Mouse (Mus musculus): Measurements from ENCODE around the gene Colgalt2.
A peak's percentile ranks its signal among the peaks of the same experiment; 100 is the strongest.

Colgalt2 gene

DNA sequence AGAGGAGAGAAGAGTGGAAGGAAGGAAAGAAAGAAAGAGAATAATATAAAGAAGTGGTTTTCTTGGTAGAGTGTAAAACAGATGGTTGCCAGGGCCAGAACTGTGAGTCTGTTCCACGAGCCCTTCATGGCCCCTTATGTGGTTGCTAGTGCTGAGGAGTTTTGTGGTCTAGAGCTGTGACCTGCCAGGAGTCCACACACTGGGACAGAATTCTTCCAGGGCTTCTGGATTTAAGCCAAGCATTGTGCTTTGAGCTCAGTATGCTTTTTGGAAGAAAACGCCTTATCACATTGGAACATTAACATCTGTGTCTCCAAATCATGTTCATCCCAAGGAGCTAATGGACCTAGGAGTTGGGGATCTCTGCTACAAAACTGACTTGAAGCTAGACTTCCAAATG lies 97.2 kb downstream of the Colgalt2 start:
- no peak for DNase-seq

- no peak for DNase-seq
Observed at GRCm38 (mm10) chr1:152497581-152497980, 98.0 kb downstream of the Colgalt2 start.

DNA sequence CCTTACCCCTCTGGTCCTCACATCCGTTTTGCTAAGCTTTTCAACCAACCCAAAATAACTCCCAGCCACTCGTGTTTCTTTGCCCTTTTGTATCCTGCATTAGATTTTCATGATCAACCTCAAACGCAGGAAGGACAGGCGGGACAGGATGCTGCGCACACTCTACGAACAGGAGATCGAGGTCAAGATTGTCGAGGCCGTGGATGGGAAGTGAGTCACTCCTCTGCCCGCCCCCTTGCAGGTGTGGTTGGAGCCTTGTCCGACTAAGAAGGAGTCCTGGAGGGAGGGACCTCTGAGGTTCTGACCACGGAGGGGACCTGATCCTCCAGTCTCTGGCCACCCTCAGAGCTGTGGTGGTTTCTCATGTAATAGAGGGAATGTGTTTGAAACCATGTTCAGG lies 100.2 kb downstream of the Colgalt2 start:
- DNase-seq: no peak

GRCm38 (mm10) chr1:152506175-152506574 lies 106.5 kb downstream of the Colgalt2 start:
- no peak for DNase-seq

GRCm38 (mm10) chr1:152506726-152507125 lies 107.1 kb downstream of the Colgalt2 start:
- DNase-seq: no peak

- no peak for DNase-seq
Observed at GRCm38 (mm10) chr1:152508481-152509220, 109.0 kb downstream of the Colgalt2 start.

GRCm38 (mm10) chr1:152511237-152511636 lies 111.6 kb downstream of the Colgalt2 start:
- no peak for DNase-seq

DNA sequence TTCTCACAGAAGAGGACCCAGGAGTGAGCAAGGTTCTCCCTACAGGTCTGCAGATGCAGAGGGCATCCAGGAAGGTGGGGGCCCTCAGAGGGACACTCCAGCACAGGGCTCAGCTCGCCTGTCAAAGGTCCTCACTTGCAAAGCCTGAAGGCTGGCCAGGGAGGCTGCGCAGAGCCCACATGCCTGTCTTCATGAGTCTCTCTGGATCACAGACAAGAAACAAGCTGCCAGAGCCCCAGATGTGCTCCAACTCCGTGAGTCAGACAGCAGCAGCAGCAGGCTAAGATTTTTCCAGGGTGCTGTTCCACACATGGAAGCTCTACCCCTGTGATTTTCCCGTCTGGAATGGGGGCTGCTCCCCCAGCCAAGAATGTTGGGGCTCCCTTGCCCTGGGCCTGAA lies 114.6 kb downstream of the Colgalt2 start:
- DNase-seq: no peak

- no peak for DNase-seq
Observed at GRCm38 (mm10) chr1:152517057-152517570, 117.5 kb downstream of the Colgalt2 start.

- no peak for DNase-seq
Observed at GRCm38 (mm10) chr1:152518971-152519370, 119.3 kb downstream of the Colgalt2 start.

GRCm38 (mm10) chr1:152520798-152521575 lies 121.4 kb downstream of the Colgalt2 start:
- peak; percentile 67 for DNase-seq

GRCm38 (mm10) chr1:152522226-152522625 lies 122.6 kb downstream of the Colgalt2 start:
- no peak for DNase-seq

- DNase-seq: no peak
Observed at GRCm38 (mm10) chr1:152523292-152523691, 123.7 kb downstream of the Colgalt2 start.

DNA sequence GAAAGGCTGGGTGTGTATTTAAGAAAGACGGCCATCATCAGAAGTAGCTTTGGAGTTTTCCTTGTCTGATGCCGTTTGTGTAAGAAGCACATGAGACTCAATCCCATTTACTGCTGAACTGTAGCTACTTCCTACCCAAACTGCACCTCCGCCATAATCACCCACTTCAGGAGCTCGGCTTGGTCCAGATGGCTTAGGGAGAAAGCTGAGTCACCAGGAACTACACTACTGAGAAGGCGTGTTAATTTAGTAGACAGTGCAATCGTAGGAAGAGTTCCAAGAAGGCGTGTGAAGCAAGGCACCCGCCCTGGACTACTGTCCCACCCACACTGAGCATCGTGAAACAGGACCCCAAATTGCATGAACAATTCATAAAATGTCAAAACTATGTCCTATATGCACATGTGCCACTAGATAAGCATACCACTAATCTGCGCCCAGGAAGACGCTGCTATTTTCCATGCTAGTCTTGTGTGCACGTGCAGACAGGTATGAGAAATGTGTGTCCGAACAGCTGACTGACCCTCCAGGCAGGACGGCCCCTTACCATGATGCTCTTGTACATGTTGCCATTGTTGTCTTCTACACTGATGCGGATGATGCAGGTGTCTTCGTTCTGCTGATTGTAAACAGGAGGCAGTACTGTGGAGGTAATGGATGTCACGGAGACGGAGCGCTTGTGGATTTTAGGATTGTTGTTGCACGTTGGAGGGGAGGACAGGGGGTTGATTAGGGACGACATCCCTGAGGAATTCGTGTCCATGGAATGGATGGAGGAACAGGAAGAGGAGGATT lies 124.7 kb downstream of the Colgalt2 start:
- DNase-seq: no peak

DNA sequence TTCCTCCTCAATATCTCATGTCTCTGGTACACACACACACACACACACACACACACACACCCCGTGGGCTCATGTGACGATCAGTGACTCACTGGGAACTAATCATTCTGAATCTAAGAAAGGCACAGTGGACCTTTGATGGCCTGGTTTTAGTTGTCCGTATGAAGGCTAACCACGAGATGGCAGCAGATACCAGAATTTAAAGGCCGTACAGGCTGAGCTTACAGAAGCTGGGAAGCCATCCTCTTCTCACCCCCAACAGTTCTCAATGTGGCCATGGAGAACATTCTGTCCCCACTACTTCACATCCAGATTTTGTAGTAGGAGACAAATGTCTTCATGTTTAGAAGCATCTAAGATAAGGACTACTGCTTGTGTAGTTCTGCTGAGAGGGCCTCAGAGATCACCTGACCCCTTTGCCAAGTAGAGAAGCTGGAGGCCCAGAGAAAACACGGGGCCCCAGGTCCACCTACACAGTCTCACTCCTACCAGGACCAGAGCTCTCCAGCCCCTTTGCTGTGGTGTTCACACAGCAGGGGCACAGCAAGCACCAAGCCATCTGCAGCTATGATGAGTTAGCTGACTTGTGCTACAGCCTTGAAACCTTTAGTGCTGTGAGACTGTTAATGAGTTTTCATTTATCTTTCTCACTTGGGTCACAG lies 125.5 kb downstream of the Colgalt2 start:
- DNase-seq: peak; percentile 46

DNA sequence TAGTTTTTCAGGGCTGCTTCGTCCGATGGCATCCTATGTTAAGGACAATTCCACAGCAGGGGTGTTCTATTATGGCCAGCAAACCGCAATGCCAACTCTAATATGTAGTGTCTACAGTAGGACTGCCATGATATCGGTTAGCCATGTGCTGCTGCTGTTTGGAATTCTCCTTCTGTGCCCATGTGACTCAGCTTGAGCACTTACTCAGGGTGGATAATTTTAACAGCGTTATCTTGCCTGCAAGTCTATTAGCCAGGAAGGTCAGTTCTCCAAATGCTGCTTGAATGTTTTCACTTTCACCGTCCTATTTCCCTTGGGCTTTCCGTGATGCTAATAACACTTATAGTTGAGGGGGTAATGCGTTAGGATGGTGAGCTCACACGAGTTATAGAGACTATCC lies 126.5 kb downstream of the Colgalt2 start:
- no peak for DNase-seq

DNA sequence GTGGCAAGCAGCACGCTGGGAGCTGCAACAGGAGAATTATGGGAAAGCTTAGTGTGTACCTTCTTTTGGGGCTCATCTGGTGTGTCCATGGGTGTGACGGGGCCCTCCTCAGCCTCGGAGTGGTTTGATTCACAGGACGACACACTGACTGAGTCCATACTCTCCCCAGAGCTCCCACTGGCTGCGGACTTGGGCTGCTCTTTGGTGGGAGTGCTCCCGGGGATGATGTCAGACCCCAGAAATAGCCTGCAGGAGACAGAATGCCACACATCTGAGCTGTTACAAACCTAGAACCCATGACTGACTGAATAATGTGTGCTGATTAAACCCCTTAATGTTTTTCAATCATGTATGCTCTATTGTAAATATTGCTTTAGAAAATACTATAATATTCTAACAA lies 128.6 kb downstream of the Colgalt2 start:
- DNase-seq: no peak

DNA sequence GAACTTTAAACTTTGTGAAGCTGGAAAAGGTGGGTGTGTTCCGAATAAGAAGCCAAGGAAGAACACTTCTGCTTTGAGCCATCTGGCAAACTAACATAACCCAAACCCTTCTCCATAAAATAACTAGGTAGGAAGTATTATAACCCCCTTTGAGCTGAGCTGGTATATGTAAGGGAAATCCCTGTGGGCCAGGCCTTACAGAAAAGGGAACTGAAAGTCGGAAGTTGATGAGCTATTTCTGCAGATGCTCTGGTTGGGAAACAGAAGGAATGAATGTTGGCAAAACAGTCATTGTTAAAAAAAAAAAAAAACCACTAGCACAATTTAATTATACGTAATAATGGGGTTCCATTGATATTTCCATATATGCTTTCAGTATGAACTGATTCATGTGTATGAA lies 129.1 kb downstream of the Colgalt2 start:
- DNase-seq: no peak

GRCm38 (mm10) chr1:152531498-152531897 lies 131.9 kb downstream of the Colgalt2 start:
- no peak for DNase-seq

DNA sequence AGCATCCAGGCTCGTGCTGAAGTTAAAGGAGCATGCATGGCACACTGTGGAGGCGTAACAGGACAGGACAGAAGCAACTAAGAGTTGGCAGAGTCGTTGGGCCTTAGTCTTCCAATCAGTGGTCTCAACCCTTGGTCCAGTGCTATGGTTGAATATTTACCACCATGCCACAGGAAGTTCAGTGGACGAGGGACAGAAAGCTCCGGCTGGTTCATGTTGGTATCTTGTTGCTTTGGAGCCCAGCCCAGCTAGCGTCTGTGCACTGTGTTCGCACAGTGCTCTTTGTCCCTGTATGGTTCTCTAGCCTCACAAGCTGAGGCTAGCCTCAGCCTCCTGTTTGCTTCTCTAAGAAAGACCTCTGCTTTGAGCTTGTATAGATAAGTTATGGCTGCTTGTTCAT lies 134.9 kb downstream of the Colgalt2 start:
- DNase-seq: no peak

DNA sequence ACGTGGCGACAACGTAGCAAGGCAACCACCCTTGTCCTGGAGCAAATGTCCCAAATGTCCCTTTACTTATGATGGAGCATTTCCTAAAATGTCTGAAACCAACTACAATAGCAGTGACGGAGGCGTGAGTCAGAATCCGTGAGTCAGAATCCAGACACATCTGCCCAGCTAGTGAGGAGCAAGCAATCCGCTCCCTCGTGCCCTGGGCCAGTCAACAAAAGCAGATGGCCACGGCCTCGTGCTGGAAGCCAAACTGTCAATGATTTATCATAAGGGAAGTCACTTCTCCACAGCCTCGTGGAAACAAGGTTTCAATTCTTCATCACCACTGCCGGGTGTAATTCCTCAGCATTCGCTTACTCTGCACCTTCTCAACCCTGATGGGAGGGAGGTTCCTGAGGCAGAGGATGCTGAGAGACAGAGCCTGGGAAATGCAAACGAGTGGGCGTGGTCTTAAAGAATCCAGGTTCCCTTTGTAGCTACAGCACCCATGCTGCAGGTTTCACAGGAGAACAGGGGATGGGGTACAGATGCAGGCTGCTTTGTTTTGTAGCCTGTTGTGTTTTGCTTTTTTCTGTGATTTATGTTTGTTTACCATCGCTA lies 136.9 kb downstream of the Colgalt2 start:
- no peak for DNase-seq

DNA sequence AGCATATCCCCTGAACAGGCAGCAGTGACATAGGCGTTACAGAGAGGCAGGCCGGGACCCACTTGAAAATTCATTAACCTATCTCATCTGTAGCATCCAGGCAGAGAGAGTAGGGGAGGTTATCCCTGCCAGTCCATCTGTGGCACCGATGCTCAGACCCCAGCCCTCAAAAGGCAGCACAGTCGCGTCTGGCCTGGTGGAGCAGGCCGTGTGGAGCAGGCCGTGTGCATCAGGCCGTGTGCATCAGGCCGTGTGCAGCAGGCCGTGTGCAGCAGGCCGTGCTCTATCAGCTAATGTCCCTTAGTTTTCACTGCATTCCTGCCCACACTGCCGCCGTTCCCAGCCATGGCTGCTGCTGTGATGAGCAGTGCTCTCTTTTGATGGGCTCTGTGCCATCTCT lies 137.6 kb downstream of the Colgalt2 start:
- DNase-seq: no peak
